Mouse (Mus musculus) right cerebral cortex, postnatal 36 days (tissue): Measurements from ENCODE around the gene Ccdc155.
A peak's percentile ranks its signal among the peaks of the same experiment; 100 is the strongest.

Experiments
- DNase-seq, 2 experiments: peaks; one replicate each; pipeline ENCODE4 v3.0.0; 2022; ENCODE audit warnings: low spot score in 2 of 2, mixed read lengths in 1 of 2

Ccdc155 gene

DNA sequence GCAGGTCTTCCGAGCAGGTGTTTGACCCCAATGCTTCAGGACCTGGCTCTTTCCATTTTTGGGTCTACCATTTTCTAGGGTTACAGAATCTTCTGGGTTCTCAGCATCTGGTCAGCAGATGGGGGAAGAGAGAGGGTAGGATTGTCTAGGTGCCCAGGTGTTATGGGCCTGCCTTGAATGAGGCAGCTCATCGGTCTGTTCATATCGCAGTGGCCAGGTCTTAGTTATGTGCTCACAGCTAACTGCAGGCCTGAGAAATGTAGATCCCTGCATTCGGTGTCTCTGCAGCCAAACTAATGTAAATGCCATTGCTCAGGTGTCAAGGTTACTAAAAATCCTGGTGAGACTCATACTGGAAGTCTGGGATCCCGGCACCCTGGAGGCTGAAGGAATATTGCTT is 21.7 kb upstream of the Ccdc155 start:
- no peak for DNase-seq

DNA sequence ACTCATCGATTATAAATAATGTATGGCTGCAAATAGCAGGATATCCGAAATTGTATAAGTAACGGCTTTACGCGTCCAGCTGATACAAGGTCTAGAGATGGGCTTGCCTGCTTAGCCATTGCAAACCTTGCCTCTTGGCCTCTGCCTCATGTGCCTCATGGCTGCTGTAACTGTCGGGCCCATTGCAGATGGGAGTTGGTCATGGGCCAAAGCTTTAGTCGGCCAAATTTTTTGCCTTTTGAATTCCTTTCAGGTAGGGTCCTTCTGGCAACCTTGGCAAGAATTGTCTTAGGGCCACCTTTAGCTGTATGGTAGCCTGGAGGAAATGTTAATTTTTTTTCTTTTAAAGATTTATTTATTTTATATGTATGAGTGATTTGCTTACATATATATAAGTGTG is 20.1 kb upstream of the Ccdc155 start:
- no peak for DNase-seq

DNA sequence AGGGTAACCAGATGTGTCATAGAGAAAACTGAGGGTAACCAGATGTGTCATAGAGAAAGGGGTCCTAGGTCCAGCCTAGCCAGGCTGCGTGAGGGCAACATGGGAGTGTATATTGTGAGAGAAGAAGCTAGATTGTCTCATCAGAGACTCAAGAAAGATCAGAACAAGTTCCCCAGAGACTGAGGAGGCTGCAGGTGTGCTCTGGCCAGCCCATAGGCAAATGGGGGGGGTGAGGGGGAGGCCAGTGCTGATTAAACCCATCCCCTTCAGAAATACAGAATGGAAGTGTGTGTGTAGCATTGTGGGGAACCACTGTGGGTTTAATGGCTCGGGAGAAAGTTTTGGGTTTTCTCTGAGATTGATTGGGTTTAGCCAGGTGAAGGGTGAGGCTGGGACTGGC is 17.0 kb upstream of the Ccdc155 start:
- no peak for DNase-seq

DNA sequence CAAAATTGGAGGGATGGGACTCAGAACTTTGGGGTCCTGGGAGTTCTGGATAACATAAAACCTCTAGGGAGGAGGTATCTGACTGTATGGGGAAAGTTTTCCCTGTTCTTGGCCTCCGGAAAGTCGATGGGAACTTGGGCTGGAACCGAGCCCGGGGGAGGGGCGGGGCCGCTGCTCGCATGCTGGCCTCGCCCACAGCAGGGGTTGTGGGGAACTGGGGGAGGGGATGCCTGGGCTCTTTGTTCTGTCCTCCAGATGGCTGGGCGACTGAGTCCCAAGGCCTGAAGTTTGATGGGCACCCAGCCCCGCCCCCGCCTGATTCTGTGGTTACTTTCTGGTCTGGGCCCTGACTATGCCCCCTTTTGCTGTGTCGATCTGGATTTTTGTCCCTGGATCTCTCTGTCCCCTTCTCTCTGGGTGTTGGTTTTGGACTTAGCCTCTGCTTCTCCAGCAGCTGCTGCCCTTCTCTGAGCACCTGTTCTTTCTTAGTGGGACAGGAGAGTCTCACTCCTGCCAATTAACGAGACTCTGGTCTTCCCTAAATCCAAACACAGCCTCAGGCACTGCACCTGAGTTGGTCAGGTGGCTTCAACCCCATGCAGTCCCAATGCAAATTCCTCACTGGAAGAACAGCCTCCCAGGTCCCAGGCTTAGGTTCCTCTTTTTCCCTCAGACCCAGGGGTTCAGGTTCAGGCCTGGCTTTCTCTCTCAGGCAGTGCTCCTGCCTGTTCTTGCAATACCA is 11.9 kb upstream of the Ccdc155 start:
- DNase-seq: no peak

DNA sequence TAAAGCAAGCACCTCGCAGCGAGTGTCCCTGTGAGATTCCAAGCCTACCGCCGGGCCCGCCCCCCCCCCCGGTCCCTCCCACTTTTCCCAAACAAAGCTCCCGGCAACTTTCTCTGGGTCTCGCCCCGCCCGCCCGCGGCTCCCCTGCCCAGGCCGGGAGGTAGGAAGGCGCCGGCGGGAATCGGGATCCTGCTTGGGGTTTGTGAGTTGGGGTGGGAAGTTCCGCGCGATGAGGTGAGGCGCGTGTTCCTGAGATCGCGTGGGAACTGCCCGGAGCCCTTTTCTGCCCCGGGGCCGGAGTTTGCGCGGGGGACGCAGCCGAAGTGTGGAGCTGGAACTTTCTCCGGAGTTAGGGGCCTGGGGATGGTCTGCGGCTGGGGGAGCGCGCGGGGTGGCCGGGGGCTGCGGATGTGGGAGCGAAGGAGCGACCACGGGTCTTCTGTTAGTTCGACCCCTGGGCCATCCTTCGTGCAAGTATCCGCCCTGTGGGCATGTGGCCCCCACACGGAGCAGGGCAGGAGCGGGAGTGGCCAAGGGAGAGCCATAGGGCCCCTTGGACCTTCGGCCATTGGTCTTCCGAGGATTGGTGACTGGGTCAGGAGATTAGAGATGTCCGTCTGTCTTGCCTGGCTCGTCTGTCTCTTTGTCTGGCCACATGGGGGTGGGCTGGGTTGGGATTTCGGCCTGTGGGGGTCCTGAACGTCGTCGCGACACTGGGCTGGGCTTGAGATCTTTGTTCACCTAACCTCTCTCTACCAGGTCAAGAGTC is 11.2 kb upstream of the Ccdc155 start, which contains the start of gene Tead2:
Gene Tead2, plus strand, starts transcription at position 81 of the 769 bp plus-strand sequence.
- no peak for DNase-seq

DNA sequence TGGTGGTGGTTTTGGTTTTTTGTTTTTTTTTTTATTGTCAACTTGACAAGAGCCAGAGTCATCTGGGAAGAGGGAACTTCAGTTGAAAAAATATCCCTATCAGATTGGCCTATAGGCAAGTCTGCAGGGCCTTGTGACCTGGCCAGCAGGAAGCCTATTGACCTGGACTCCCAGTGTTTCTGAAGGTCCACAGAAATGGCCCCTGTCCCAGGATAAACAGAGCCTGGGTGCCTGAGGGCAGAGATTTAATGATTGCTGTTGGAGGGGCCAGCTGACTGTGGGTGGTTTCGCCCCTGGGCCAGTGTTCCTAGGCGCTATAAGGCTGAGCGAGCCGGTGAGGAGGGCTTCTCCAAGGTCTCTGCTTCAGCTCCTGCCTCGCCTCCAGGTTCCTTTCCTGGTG is 9.0 kb upstream of the Ccdc155 start:
- DNase-seq: no peak

DNA sequence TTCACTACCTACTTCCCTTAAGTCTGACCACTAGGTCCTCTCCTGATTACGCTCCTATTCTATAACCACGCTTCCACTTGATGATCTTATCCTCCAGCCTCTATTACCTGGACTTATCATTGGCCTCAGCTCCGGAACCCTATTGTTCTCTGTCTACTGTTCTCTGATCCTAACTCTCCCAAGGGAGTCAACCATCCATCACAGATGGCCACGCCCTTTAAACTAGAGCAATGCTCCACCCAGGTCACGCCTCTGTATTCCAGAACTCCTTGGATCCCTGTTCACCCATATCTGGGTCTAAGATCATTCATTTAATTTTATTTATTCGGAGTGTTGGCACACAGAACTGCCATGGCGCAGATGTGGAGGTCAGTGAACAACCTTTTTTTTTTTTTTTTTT is 7.7 kb upstream of the Ccdc155 start:
- no peak for DNase-seq

DNA sequence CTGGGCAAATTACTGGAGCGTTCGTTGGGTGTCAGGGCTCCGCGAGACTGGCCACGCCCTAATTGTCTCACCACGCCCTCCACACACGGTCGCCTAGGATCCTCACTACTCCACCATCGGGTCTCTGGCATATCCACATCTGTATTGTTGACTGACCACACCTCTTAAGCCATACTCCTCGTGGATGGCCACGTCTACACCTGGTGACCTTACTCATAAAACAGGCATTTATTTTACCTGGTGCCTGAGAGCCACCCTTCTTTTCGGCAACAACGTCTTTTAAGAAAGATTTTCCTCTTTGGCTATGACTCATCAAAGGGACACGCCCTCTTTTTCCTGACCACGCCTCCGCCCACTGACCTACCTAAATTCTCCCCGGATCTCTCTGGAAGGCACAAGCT is 7.2 kb upstream of the Ccdc155 start, which contains the start of gene Dkkl1:
Gene Dkkl1, minus strand, starts transcription at position 297 of the 401 bp plus-strand sequence.
- no peak for DNase-seq

DNA sequence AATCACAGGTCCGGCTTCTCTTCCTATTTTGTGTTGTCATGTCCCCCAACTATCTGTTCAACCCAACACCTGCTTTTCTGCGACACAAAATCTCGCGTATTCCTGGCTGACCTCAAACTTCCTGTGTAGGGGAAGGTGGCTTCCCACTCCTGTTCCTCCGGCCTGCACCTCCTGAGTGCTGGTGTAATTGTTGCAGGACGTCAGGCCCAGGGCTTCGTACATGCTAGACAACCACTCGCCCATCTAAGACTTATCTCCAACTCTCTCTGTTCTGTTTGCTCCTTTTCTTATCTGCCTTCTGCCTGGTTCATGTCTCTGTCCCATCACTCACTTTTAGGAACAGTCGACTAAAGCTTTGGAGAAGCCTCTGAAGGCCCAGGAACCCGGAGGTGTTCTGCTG is 6.4 kb upstream of the Ccdc155 start:
- no peak for DNase-seq

DNA sequence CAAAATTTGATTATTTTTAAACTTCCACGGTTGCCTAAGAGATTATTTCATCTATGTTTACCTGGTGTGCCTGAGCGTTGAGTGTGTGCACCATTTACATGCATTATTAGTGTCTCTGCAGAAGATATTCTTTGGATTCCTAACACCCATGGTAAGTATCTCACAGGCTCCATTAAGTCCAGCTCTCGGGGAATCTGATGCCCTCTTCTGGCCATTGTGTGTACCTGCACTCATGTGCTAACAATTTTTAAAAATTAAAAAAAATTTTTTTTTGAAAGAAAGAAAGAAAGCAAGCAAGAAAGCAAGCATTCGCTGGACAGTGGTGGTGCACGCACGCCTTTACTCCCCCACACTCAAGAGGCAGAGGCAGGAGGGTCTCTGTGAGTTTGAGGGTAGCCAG is 3.6 kb upstream of the Ccdc155 start:
- no peak for DNase-seq

DNA sequence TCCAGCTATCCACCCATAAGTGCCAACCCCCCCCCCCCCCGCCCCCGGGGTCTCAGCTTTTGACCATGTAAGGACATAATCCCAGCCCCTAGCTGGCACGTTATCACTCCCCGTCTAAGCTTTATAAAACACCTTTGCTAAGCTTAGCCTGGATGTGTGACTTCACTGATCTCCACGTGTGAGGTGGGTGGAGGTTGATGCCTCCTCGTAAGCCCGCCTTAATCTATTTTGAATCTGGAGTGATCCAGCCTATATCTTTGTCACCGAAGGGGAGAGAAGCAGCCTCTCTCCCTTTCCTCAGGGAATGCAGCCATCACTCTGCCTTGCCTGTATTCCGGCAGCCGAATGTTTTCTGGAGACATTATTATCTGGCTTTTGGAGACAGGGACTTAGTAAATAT is 2.0 kb downstream of the Ccdc155 start:
- no peak for DNase-seq

DNA sequence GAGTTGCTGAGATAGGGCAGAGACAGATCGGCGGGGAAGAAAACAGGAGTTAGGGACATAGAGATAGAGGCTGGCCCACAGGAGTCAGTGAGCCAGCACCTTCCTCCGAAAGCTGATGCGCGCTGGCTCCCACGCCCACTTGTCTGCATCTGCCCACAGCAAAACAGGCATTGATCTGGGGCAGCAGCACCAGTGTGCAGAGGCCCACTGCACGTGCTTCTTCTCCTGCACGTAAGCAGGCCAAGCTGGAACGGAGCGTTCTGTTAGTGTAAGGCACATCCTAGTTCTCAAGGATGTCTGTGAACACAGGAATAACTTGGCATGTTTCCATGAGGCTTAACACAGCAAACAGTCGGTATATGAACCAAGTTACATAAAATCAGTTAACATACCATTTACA is 5.7 kb downstream of the Ccdc155 start:
- peak; percentile 62 to 82 for DNase-seq

DNA sequence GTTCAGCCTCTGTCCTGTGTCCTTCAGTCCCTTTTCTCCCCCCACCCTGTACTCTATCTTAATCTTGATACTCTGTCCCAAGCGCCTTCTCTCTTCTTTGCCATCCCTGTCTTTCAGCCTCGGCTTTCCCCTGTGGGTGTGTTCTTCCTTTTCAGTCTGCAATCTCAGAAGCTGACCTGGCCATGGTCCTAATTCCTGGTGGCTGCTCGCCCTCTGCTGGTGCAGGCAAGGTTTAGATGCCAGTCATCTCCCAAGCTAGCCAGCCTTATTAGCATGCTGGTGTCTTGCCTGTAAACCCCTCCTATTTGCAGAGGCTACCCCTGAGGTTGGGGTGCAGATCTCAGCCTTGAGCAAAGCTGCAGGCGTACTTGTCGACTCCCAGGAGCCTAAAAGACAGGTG is 6.3 kb downstream of the Ccdc155 start:
- peak; percentile 56 to 65 for DNase-seq

DNA sequence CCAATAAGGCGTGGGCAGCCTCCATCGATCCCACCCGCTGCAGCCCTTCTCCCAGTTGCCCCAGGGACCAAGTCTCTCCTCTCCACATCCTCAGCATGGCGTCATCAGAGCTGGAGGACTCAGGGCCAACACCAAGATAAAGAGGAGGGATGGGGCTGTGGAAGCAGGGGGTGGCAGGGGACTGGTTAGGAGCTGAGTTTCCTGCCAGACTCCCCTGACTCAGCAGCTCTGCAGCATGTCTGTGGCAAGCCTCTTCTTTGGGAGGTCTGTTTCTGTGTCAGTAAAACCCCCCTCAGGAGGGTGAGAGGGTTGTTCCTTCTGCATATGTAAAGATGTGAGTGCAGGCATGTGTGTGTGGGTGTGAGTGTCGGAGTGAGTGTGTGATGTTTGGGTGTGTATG is 7.7 kb downstream of the Ccdc155 start:
- DNase-seq: no peak

DNA sequence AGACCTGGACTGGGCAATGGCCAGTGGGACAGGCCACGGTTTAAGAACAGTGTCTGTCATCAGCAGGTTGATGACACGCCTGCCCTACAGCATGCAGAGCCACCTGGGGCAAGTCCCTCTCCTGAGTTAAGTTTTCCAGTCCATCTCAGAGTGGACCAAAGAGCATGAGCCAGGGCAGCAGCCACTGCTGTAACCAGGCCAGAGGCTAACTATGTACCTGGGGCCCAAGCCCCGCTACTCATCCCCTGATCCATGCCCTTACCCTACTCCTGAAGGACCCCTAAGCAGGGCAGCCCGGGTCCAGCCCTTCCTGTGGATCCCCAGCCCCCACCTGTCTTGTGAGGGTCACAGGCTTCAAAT is 8.5 kb downstream of the Ccdc155 start:
- DNase-seq: no peak

DNA sequence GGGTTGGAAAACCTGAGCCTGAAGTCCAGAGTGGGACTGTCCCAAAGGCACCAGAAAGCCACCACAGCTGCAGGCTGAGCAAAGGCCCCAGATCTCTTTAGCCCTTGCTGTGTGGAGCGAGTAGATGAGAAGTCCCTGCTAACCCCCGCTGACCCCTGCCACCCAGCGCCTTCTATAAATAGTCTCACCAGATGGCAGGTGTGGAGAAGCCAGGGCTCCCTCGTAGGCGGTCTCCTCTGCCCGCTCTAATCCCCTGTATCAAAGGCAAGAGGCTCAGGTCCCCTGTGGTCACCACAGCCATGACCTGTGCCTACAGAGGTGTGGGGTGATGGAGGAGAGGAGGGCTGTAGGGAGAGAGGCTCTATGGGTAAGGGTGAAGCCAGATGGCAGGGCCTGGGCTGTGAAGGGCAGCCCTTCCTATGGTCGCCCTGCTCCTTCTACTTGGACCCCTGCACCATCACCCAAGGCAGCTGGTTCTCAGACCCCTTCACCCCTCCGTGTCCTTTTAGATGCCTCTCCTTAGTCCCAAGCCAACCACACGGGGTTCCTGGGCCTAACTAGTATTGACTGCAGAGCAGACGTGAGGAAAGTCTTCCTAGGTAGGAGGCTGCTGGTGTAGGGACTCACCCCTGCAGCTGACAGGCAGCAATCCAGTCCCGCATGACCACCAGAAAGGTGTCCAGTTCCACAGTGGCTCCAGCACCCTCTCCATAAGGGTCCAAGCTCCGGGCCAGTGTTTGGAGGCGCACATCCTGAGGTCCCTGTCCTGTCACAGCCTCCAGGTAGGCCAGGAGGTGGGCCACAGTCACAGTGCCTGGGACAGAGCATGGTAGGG is 9.1 kb downstream of the Ccdc155 start:
- DNase-seq: no peak

DNA sequence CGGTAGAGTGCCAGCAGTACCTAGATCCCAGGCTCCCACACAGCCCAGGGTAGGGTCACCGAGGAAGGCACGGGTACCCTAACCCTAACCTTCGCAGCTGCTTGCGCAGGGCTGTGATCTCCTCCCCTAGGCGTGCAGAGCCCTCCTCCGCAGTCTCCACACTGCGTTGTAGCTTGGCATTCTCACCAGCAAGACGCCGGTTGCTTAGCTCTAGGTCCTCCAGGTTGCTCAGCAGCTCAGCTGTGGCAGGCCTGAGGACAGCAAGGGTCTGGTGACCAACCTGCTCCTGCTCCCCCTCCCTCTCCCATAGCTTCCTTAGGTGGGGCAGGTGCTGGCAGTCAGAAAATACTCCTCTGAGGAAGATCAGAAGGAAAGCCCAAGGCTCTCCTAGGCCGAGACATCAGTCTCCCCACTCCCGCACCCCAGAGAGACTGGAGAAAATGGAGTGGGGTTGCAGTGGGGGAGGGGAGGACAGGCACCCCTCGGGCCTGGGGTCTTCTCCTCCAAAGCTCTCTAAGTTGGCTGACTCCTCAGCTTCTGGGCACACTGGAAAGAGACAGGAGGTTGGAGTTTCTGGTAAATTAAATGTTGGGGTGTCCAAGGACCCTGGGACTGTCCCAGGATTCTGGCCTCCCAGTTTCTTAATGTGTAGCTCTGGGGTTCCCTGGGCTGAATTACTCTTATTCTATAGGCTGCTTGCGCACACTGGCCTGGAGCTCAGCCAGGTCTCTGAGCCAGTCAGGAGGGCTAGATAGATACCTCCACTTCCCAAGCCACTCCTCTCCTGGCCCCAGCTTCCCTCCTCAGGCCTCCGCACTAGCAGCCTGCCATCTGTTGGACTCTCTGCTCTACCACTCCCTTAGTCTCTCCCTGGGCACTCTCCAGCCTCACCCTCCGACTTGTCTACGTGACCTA is 10.6 kb downstream of the Ccdc155 start:
- DNase-seq: no peak

DNA sequence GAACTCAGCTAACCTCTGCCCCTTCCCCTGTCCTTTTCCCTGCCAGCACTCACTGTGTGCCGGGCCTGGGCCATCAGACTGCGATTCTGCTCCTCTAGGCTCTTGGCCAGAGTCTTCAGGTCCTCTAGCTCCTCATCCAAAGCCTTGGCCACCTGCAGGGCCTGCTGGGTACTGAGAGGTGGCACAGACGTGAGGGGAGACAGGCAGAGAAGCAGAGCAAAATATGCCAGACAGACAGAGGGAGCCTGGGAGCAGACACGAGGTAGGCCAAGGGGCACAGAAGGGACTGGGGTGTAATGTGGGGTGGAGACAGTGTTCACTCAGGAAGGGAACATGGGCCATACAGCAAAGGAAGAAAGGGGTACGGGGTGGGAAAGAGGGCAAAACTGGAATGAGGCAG is 11.3 kb downstream of the Ccdc155 start:
- no peak for DNase-seq

DNA sequence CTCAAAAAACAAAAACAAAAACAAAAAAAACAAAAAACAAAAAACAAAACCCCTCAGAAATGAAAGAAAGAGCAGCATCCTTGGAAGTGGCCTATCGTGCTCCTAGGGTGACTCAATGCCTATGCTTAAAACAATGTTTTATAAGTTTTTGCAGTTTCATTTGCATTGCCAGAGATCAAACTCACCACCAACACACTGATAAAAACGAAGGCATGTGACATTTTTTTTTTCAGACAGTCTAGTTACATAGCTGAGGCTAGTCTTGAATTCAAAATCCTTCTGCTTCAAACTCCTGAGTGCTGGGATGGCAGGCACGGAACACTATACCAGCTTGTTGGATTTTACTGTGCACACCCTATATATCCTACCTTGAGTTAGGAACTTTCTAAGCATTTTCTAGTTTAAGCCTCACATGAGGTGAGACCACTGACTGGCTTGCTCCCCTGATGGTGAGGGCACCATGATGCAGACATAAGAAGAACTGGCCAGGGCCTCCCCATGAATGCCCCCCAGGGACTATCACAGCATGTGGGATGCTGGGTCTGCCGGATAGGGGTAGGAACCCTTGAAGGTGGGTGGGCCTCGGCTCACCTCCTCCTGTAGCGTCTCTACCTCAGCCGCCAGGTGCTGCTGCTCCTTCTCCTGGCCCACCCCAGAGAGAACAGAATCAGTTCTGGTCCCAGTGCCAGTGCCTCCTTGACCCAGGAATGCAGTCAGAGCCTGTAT is 11.9 kb downstream of the Ccdc155 start:
- no peak for DNase-seq

DNA sequence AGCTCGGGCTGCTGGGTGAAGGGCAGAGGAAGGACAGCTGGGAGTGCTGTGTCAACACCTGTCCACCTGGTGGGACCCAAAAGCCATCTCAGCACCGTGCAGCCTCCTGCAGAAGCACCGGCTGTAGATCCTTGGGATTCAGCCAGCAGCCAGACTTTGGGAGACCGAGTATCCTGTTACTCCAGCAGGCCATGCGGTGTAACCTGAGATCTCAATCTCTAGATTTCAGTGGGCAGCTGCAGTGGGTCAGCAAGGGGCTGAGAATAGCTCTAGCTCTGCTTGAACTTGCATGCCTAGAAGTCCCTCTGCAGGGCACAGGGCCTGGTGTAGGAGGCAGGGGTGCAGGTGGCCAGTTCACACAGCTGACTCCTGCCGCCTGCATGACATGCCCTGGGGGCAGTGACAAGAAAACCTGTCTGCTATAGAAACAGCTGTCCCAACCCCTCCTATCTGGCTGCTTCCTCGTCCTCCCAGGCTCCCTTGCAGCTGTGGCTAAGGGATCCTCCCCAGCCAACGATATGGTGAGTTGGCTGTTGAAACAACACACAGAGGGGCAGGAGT is 12.8 kb downstream of the Ccdc155 start:
- no peak for DNase-seq
